Mouse (Mus musculus) R1 (cell line): ENCODE results near the gene Laptm5.

Experiments used
- DNase-seq: peaks from one replicate; pipeline ENCODE4 v3.0.0-alpha.2; 2018; ENCODE audit warnings: low read depth, low spot score

Laptm5 gene

DNA sequence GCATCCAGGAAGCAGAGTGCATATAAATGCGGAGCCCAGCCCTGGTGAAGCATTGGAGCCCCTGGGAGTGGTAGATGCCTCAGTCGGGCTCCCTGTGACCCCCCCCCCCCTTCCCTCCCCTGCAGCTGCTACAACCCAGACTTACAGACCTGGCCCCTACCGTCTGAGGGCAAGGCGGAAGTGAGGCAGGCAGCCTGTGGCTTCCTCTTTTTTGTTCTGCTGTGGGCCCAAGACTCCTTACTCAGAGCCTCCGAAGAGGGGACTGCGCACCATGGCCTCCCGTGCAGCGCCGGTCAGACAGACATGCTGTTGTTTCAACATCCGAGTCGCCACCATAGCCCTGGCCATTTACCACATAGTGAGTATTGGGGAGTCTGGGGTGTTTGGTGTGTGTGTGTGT is at the start of gene Laptm5:
Gene Laptm5, plus strand, starts transcription at position 49 of the 400 bp plus-strand sequence.
- no peak for DNase-seq

DNA sequence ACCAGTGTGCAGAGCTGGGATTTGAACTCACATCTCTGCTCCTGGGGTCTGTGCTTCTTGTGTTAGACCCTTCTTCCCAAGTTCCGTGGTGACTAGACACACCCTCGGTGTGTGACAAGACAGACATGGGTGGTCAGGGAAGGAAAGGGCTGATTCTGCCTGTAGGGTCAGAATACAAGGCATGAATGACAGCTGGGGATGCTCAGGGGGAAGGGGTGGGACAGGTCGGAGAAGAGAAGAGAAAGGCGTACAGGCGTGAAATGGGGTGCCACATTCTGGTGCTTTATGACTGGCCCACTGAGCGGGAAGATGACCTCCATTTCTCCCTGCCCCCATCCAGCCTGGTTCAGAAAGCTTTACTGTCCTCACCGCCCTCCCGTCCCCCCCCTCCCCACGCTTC is 47.5 kb upstream of the Laptm5 start:
- no peak for DNase-seq

GRCm38 (mm10) chr4:130865901-130866371 is 47.0 kb upstream of the Laptm5 start:
- peak; percentile 59 for DNase-seq

GRCm38 (mm10) chr4:130867940-130868339 is 45.0 kb upstream of the Laptm5 start:
- DNase-seq: no peak

DNA sequence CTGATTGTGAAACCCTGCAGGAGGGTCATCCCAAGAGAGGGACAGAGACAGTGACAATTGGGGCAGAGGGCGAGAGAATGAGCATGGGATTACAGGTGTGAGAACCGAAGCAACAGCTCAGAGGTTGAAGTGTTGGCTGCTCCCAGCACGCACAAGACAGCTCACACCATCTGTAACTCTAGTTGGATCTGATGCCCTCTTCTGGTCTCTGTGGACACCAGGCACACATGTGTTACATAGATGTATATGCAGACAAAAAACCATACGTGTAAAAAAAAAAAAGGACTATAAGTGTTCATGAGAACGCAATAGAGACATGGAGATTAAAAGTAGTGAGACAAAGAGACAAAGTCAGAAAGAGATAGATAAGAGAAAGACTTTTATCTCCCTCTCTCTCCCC is 44.1 kb upstream of the Laptm5 start:
- no peak for DNase-seq

- DNase-seq: no peak
Measured at GRCm38 (mm10) chr4:130872414-130872813, 40.5 kb upstream of the Laptm5 start.

DNA sequence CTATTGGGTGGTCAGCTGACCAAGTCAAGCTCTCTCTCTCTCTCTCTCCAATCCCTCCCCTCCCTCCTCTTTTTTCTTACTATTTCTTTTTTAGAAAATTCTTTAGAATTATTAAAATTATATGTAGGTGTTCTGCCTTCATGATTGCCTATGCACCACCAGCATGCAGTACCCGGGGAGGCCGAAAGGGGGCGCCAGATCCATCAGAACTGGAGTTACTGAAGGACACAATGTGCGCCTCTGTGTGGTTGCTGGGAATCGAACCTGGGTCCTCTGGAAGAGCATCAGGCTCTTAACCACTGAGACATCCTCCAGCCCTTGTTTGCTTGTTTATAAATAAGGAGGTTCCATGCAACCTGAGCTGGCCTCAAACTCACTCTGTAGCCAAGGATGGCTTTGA is 39.5 kb upstream of the Laptm5 start:
- peak; percentile 62 for DNase-seq

DNA sequence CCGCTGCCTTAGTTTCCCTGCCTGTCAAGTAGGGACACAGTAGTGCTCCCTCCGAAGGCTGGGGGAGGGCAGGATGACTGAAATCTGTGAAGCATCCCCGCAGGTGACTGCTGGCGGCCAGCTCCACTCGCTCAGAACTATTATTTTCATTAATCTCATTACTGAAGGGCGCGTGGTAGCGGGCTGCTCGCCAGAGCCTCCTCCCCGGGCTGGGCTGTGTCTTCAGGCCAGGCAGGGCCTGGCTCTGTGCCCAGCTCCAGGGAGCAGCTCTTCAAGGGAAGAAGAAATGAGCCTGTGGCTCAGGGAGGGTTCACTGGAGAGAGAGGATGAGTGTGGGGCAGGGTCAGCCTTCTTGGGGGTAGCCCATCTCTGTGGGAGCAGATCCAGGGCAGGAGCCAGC is 38.3 kb upstream of the Laptm5 start:
- no peak for DNase-seq

- no peak for DNase-seq
Measured at GRCm38 (mm10) chr4:130876016-130876726, 36.8 kb upstream of the Laptm5 start.

DNA sequence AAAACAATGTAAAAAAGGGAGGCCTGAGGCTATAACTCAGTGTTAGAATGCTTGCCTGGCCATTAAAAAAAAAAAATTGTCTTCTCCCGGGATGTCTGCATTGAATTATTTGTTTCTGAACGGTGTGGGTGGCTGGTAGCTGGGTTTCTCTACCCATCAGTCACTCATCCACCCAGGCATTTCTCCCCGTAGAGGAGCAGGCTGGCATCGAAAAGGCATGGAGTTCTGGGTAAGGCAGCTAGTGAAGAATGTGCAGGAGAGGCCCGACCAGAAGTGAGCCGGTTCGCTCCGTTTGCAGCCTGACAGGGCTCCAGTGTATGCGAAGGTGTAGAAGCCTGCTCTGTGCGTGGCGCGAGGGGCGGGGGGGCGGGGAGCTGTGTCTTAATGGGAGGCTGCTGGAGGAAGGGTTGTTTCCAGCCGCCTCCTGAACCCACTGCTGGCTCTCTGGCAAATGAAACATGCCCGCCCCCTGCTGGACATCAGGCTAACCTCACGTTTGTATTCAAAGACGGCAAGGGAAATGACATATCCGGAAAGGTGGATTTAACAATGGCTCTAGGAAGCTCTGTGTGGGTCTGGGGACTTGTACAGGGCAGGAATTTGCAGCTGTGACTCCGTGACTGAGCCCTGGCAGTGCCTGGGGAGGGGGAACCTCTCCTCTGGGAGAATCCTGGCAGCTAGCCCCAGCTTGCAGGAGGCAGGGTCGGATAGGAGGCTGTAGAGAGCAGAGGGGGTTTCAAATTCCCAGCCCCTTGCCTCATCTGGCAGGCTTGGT is 34.5 kb upstream of the Laptm5 start:
- DNase-seq: peak; percentile 89

DNA sequence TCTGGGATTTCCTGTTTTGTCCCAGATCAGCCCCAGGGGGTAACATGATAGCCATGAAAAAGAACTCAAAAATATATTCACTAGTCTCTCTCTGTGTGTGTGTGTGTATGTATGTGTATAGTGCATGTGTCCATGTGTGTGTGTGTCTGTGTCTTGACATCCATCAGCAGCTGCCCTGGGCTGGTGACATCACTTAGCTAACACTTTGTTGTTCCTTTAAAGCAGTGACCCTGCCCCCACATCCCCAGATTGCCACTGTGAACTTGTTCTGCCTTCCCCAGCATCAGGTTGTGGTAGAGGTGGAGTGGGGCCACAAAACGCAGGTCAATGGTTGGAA is 33.9 kb upstream of the Laptm5 start:
- DNase-seq: no peak

DNA sequence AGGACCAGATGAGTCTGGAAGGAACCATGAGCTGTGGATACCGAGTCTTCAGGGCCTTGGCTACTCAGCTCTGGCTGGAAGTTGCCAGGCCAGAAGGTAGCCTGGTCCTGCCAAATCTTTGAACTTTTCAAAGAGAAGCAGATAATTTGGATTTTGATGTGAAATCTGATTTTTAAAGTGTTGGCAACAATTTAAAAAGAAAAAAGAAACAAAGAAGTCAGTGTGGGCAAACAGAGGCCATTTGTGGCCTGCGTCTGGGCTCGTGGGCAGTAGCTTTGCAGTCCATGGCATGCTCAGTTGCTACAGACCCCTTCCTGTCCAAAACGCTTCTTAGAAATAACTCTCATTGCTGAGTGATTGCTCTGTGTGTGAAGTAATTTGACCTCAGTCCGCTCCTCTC is 31.6 kb upstream of the Laptm5 start:
- no peak for DNase-seq

- no peak for DNase-seq
Measured at GRCm38 (mm10) chr4:130882762-130883161, 30.2 kb upstream of the Laptm5 start.

DNA sequence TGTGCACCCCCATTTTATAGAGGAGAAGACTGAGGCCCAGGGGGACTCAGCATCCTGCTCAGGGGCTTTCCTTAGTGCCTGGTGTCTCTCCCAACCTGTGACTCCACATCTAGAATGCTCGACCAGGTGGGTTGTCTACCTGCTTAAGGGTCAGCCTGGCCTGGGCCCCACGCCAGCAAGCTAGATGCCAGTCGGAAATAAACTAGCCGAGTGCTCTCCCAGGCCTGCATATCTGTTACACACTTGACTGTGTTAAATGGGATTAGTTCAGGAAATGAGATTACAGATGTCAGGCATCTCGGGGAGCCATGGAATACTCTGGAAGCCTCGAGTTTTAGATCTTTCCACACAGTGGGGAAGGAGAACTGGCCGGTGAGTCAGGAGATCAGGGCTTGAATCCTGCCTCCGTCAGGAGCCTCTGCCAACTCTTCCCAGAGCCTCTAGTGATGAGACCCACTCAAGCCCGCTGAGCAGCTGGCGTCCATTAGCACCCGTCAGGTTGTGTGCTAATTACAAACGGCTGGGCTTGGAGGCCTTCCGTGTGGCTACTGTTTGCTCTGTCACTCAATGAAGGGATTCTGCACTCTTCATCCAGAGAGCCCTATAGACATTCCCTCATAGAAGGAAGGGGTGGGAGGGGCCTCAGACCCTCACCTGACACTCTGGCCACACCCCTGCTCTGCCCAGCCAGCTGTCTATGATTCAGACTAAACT is 28.9 kb upstream of the Laptm5 start:
- peak; percentile 25 for DNase-seq

GRCm38 (mm10) chr4:130887148-130887745 is 25.7 kb upstream of the Laptm5 start:
- no peak for DNase-seq

- DNase-seq: no peak
Measured at GRCm38 (mm10) chr4:130889777-130890510, 23.0 kb upstream of the Laptm5 start.

GRCm38 (mm10) chr4:130890511-130890840 is 22.4 kb upstream of the Laptm5 start:
- DNase-seq: no peak

DNA sequence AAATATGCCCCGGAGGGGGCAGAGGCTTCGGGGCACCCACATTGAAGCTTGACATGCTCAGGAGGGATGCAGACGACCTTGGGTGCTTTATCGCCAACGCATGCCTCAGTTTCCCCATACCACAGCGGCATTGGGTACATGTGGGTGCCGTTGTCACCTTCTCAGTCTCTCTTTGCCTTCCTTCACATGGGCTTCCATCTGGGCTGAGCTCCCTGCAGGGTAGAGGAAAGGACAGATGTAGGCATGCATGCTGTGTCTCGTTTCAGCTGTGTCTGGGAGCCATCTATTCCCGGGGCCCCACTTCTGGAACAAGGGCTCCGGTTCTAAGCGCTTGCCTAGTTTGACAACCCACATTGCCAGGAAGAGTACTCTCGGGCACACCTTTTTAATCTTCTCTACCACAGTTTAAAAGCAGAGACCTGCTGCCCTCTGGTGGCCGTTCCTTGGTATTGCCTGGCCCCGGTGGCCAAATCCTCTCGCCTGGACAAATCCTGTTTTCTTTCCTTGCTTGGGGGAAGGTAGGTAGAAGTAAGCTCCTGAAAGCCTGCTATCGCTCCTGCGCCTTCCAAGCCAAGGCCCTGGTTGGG is 20.8 kb upstream of the Laptm5 start:
- DNase-seq: peak; percentile 69

DNA sequence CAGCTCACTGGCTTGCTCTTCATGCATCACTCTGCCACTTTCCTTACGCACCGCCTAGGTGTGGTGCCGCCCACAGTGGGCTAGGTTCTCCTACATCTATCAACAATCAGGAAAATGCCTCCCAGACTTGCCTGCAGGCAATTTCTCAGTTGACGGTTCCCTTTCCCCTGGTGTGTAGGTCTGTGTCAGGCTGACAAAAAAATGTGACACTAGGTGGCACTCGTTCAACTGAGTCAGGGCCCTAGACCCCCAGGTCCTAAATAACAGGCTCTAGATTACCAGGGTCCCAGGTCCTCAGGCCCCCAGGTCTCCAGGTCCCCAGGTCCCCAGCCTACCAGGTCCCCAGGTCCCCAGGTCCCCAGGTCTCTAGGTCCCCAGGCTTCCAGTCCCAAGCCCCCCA is 19.2 kb upstream of the Laptm5 start:
- DNase-seq: no peak

- DNase-seq: no peak
Measured at GRCm38 (mm10) chr4:130895701-130896100, 17.2 kb upstream of the Laptm5 start.

- DNase-seq: peak; percentile 76
Measured at GRCm38 (mm10) chr4:130896372-130896771, 16.6 kb upstream of the Laptm5 start.
